In genomic region chrX:108842705-108843104, GRCm38 (mm10) we compare ENCODE assay signal across 25 mouse cellular contexts.
"Had no signal": no experiment of that assay in that cellular context is flagged by ENCODE, and none has a peak within 500 bp of the region (broad histone marks: within the 10 kb centered on the region; RNA-seq: fewer than 3 reads in every experiment).

No protein-coding gene starts in this region.

- H3K27me3 ChIP-seq: kidney, embryonic 15.5 days; limb, embryonic 13.5 days; liver, embryonic 12.5 days; liver, embryonic 15.5 days; lung, embryonic 15.5 days; megakaryocyte, embryonic 14.5 days; midbrain, embryonic 13.5 days; neural tube, embryonic 13.5 days had no signal

- H3K4me1 ChIP-seq: kidney, embryonic 15.5 days; limb, embryonic 10.5 days; limb, embryonic 13.5 days; liver, embryonic 12.5 days; liver, embryonic 15.5 days; lung, embryonic 15.5 days; megakaryocyte, embryonic 14.5 days; midbrain, embryonic 10.5 days; midbrain, embryonic 13.5 days; neural tube, embryonic 13.5 days had no signal

- ATAC-seq: liver, embryonic 12.5 days; midbrain, embryonic 13.5 days; midbrain, embryonic 16.5 days had no signal

- H3K4me3 ChIP-seq: kidney, embryonic 15.5 days; left cerebral cortex, adult 2 months; limb, embryonic 10.5 days; limb, embryonic 13.5 days; liver, embryonic 12.5 days; liver, embryonic 15.5 days; lung, embryonic 15.5 days; megakaryocyte, embryonic 14.5 days; midbrain, embryonic 10.5 days; midbrain, embryonic 13.5 days; myocyte; neural tube, embryonic 13.5 days had no signal

- DNase-seq: kidney, postnatal 10 days; kidney, postnatal 36 days; layer of hippocampus, postnatal 36 days; liver; lung, adult 18-20 months; lung, postnatal 10 days; lung, postnatal 36 days; right cerebral cortex, adult 18-20 months; right cerebral cortex, postnatal 14 days; right cerebral cortex, postnatal 4 days; thymus, postnatal 25 days had no signal

- H3K9me3 ChIP-seq: kidney, embryonic 15.5 days; limb, embryonic 10.5 days; limb, embryonic 13.5 days; liver, embryonic 12.5 days; liver, embryonic 15.5 days; lung, embryonic 15.5 days; megakaryocyte, embryonic 14.5 days; midbrain, embryonic 10.5 days; midbrain, embryonic 13.5 days; neural tube, embryonic 13.5 days had no signal

- H3K4me2 ChIP-seq: kidney, embryonic 15.5 days; limb, embryonic 13.5 days; liver, embryonic 12.5 days; liver, embryonic 15.5 days; lung, embryonic 15.5 days; midbrain, embryonic 13.5 days; neural tube, embryonic 13.5 days had no signal

- H3K36me3 ChIP-seq: kidney, embryonic 15.5 days; limb, embryonic 10.5 days; limb, embryonic 13.5 days; liver, embryonic 12.5 days; liver, embryonic 15.5 days; lung, embryonic 15.5 days; midbrain, embryonic 10.5 days; midbrain, embryonic 13.5 days; neural tube, embryonic 13.5 days had no signal

- H3K27ac ChIP-seq: kidney, embryonic 15.5 days; left cerebral cortex, adult 2 months; limb, embryonic 10.5 days; limb, embryonic 13.5 days; liver, embryonic 12.5 days; liver, embryonic 15.5 days; lung, embryonic 15.5 days; midbrain, embryonic 10.5 days; midbrain, embryonic 13.5 days; neural tube, embryonic 13.5 days; stomach, postnatal 0 days had no signal

- H3K9ac ChIP-seq: kidney, embryonic 15.5 days; limb, embryonic 13.5 days; liver, embryonic 12.5 days; liver, embryonic 15.5 days; lung, embryonic 15.5 days; midbrain, embryonic 13.5 days; neural tube, embryonic 13.5 days had no signal
